Mouse (Mus musculus): ENCODE results near the gene Olfr979.
"Not testable (repeated sequence)": the region's sequence is repeated elsewhere in the genome, so short reads cannot be mapped to it uniquely, and the experiment has no call there.

The Olfr979 gene

GRCm38 (mm10) chr9:40003365-40003764, at the start of gene Olfr979:
Olfr979 (minus strand) TSS chr9:40003465.
- in situ Hi-C loops (cut with MseI, MboI) = no loop called here

- in situ Hi-C loops (cut with MseI, MboI) = no loop called here
Measured at GRCm38 (mm10) chr9:40050138-40050537, 46.9 kb upstream of the Olfr979 start.

GRCm38 (mm10) chr9:40021164-40021563, 17.9 kb upstream of the Olfr979 start, which contains the start of gene Olfr981:
Olfr981 (plus strand) TSS chr9:40021464.
- in situ Hi-C loops (cut with MseI, MboI) = no loop called here

- in situ Hi-C loops (cut with MseI, MboI) = no loop called here
Measured at GRCm38 (mm10) chr9:40009482-40009881, 6.2 kb upstream of the Olfr979 start, which contains the start of gene Olfr980. Olfr980 (minus strand) TSS chr9:40009582.

- in situ Hi-C loops (cut with MseI, MboI) = no loop called here
Measured at GRCm38 (mm10) chr9:39991813-39992212, 11.5 kb downstream of the Olfr979 start, which contains the start of gene Olfr978. Olfr978 (plus strand) TSS chr9:39992113.

- in situ Hi-C loops (cut with MseI, MboI) = not testable (repeated sequence)
Measured at GRCm38 (mm10) chr9:39976581-39977145, 26.6 kb downstream of the Olfr979 start.

- in situ Hi-C loops (cut with MseI, MboI) = not testable (repeated sequence)
Measured at GRCm38 (mm10) chr9:39961033-39961432, 42.2 kb downstream of the Olfr979 start, which contains the start of gene Olfr976. Olfr976 (minus strand) TSS chr9:39961133.

GRCm38 (mm10) chr9:39951946-39952345, 51.3 kb downstream of the Olfr979 start, which contains the start of gene Olfr975:
Olfr975 (minus strand) TSS chr9:39952046.
- in situ Hi-C loops (cut with MseI, MboI) = no loop called here
